Mouse (Mus musculus): ENCODE results near the gene Suds3. TPM values are rescaled to one million over a fixed set of nuclear protein-coding genes. Genes with fewer than 3 reads are reported as not detected.

Gene Suds3
- polyA plus RNA-seq, 1 experiment from 2014 or later, result 90.5 TPM

DNA sequence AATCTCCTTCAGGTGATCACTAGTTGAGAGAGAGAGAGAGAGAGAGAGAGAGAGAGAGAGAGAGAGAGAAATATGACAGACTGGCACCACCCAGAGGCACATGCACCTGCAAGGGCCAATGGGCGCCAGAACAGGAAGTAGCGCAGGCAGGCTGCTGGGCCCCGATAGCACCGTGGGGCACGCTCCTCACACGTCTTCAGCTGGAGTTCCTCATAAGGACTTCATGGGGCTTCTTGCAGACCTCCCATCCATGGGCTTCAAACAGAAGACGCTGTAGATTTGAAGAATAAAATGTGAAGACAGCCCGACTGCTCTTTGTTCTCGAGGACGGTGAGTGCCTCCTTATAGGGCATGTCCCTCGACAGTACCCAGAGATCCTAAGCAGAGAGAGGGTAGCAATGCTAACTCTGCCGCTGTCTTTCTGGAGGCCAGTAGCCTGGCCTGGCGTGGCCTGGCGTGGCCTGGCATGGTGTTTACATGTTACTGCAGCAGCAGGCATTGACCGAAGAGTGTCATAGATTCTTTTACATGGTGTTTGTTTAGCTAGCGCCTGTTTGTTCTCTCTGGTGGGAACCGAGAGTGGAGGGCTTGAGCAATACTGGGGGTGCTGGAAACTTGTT is 17.6 kb upstream of the Suds3 start:
- Histone ChIP-seq H3K4me2 (no peak overlapping the region), H3K27ac (no peak overlapping the region), H3K4me3 (no peak overlapping the region), H3K36me3 (no peaks in the 10 kb centered on the region), H3K27me3 (no peaks in the 10 kb centered on the region), H3K9me3 (no peaks in the 10 kb centered on the region), H3K4me1 (replicated peaks) (peaks cover 19% of the 10 kb centered on the region), H3K9ac (no peak overlapping the region)
- ATAC-seq (ENCODE audit: low FRiP score), result no peak
- 87% methylated on average over 17 of the region's 17 CpGs for WGBS

DNA sequence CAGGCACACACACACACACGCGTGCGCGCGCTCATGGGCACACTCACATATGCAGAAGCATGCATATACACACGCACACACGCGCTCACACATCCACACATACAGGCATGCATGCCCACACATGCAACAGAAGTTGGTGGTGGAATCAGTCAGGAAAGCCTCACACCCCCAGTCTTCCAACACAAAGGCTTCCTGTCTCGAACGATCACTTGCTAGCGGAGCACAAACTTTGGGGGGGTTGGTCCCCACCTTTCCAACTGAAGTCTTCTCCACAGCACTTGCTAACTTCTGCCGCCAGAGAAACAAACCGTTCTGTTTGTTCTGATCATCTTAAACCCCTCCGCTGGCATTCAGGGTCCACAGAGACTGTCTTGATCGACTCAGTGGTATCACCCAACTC is 14.8 kb upstream of the Suds3 start:
- 95% methylated on average over 15 of the region's 15 CpGs for WGBS
- no peaks in the 10 kb centered on the region for H3K27me3 ChIP-seq
- no peak for ATAC-seq (ENCODE audit: low FRiP score)
- no peaks in the 10 kb centered on the region for H3K9me3 ChIP-seq
- no peak overlapping the region for H3K9ac ChIP-seq
- no peak overlapping the region for H3K27ac ChIP-seq
- no peaks in the 10 kb centered on the region for H3K36me3 ChIP-seq
- no peak overlapping the region for H3K4me3 ChIP-seq
- peaks cover 8% of the 10 kb centered on the region for H3K4me1 ChIP-seq (replicated peaks)
- no peak overlapping the region for H3K4me2 ChIP-seq

DNA sequence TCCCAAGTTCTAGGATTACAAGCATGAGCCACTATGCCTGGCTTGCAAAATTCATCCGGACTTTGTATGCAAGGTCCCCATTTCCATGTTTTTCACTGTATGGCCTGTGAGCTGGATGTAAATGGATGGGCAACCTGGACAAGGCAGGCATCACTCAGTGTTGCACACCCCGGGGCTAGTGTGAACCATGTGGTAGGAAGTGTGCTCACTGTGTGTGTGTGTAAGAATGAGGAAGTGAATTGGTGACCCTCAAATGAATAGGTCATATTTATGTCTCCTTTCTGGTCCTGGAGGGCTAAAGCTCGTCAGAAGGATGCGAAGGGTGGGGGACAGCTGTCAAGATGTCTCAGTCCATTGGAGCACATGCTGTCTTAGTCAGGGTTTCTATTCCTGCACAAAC is 11.1 kb upstream of the Suds3 start:
- no peak overlapping the region for H3K4me2 ChIP-seq
- H3K9me3 ChIP-seq, result no peaks in the 10 kb centered on the region
- ATAC-seq (ENCODE audit: low FRiP score), result no peak
- H3K36me3 ChIP-seq, result no peaks in the 10 kb centered on the region; the same call in 1 of the 2 replicates
- 93% methylated on average over 4 of the region's 4 CpGs for WGBS
- H3K9ac ChIP-seq, result no peak overlapping the region
- H3K27ac ChIP-seq, result no peak overlapping the region
- peaks cover 3% of the 10 kb centered on the region; the same call in 1 of the 2 replicates for H3K27me3 ChIP-seq
- 0 out of 2 replicates have a peak, but pooled peaks cover 4% of the 10 kb centered on the region for H3K4me1 ChIP-seq (replicated peaks)
- no peak overlapping the region for H3K4me3 ChIP-seq

GRCm38 (mm10) chr5:117125482-117126346 is 9.8 kb upstream of the Suds3 start:
- no peak for ATAC-seq (ENCODE audit: low FRiP score)
- peaks cover 16% of the 10 kb centered on the region for H3K4me1 ChIP-seq (replicated peaks)
- no peak overlapping the region for H3K4me2 ChIP-seq
- WGBS, result 82% methylated on average over 16 of the region's 16 CpGs
- H3K27me3 ChIP-seq, result peaks cover 14% of the 10 kb centered on the region
- H3K27ac ChIP-seq, result no peak overlapping the region
- H3K4me3 ChIP-seq, result no peak overlapping the region
- no peak overlapping the region for H3K9ac ChIP-seq
- H3K9me3 ChIP-seq, result no peaks in the 10 kb centered on the region
- no peaks in the 10 kb centered on the region; the same call in 1 of the 2 replicates for H3K36me3 ChIP-seq

GRCm38 (mm10) chr5:117123840-117124239 is 7.9 kb upstream of the Suds3 start:
- H3K9me3 ChIP-seq, result no peaks in the 10 kb centered on the region
- H3K27me3 ChIP-seq, result peaks cover 16% of the 10 kb centered on the region
- H3K4me1 ChIP-seq (replicated peaks), result peaks cover 25% of the 10 kb centered on the region
- H3K4me3 ChIP-seq, result no peak overlapping the region
- no peak for ATAC-seq (ENCODE audit: low FRiP score)
- no peak overlapping the region for H3K27ac ChIP-seq
- WGBS, result 93% methylated on average over 4 of the region's 4 CpGs
- H3K4me2 ChIP-seq, result no peak overlapping the region
- no peak overlapping the region for H3K9ac ChIP-seq
- H3K36me3 ChIP-seq, result no peaks in the 10 kb centered on the region; the same call in 1 of the 2 replicates

DNA sequence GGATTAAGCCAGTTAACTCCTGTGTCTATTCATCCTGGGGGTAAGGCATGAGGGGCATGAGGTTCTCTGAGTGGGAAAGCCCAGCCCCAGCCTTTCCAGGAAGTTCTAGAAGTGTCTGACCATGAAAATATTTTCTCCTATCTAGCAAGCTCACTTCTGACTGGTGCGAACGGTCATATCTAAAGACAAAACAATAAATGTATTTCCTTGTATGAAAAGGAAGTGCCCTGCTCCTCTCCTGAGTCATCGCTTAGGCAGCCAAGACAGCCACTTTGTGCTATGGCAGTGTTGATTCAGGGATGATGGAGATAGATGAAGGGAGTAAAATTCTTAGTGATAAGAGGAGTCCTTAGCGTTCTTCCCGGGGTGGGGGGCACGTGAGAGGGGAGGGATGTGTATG is 7.2 kb upstream of the Suds3 start:
- no peak overlapping the region for H3K4me3 ChIP-seq
- H3K9me3 ChIP-seq, result no peaks in the 10 kb centered on the region
- no peak for ATAC-seq (ENCODE audit: low FRiP score)
- no peak overlapping the region for H3K27ac ChIP-seq
- H3K27me3 ChIP-seq, result peaks cover 16% of the 10 kb centered on the region
- 90% methylated on average over 6 of the region's 6 CpGs for WGBS
- no peak overlapping the region for H3K9ac ChIP-seq
- no peaks in the 10 kb centered on the region; the same call in 1 of the 2 replicates for H3K36me3 ChIP-seq
- peaks cover 28% of the 10 kb centered on the region for H3K4me1 ChIP-seq (replicated peaks)
- no peak overlapping the region for H3K4me2 ChIP-seq

DNA sequence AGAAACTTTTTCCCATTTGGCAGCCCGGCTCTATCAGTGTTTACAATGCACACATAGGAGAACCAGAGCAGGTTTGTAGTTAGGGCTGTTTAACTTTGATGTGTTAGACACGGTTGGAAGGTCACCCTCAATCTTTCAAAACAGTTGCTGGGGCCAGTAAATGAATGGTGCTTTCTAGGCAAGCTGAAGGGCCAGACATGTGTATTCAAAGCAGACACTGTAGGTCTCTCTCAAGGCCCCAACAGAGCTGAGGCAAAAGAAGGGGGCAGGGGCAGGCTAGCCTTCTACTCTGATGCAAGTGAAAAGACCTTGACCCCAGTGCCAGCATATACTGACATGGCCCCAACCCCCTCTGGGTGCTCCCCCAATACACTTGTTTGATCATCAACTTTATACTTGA is 5.7 kb upstream of the Suds3 start:
- Histone ChIP-seq H3K4me2 (peak overlapping the region; percentile 96), H3K4me3 (no peak overlapping the region; the same call in 1 of the 2 replicates), H3K27ac (no peak overlapping the region), H3K9me3 (no peaks in the 10 kb centered on the region), H3K9ac (no peak overlapping the region), H3K4me1 (replicated peaks) (peaks cover 28% of the 10 kb centered on the region), H3K36me3 (no peaks in the 10 kb centered on the region; the same call in 1 of the 2 replicates), H3K27me3 (peaks cover 16% of the 10 kb centered on the region)
- no peak for ATAC-seq (ENCODE audit: low FRiP score)
- WGBS, result 8% methylated on average over 2 of the region's 2 CpGs

- Histone ChIP-seq H3K4me3 (peak overlapping the region; percentile 76), H3K36me3 (no peaks in the 10 kb centered on the region; the same call in 1 of the 2 replicates), H3K4me1 (replicated peaks) (peaks cover 28% of the 10 kb centered on the region), H3K9ac (peak overlapping the region; percentile 81), H3K4me2 (peak overlapping the region; percentile 96), H3K27ac (no peak overlapping the region), H3K9me3 (no peaks in the 10 kb centered on the region), H3K27me3 (peaks cover 16% of the 10 kb centered on the region)
- under 1% methylated on average over 40 of the region's 40 CpGs for WGBS
- no peak for ATAC-seq (ENCODE audit: low FRiP score)
These were observed 4.9 kb upstream of the Suds3 start for GRCm38 (mm10) chr5:117120489-117121466.

- Histone ChIP-seq H3K27me3 (peaks cover 16% of the 10 kb centered on the region), H3K9me3 (no peaks in the 10 kb centered on the region), H3K4me3 (peak within 1 kb of the TSS; percentile 76), H3K4me1 (replicated peaks) (peaks cover 30% of the 10 kb centered on the region), H3K27ac (peak within 1 kb of the TSS; percentile 58; the same call in 1 of the 2 replicates), H3K36me3 (no peaks in the 10 kb centered on the region; the same call in 1 of the 2 replicates), H3K9ac (peak within 1 kb of the TSS; percentile 81), H3K4me2 (peak within 1 kb of the TSS; percentile 96)
- under 1% methylated on average over 68 of the region's 74 CpGs for WGBS
- ATAC-seq (ENCODE audit: low FRiP score), result peak; percentile 84
These were observed 4.0 kb upstream of the Suds3 start, which contains the start of gene Taok3 for GRCm38 (mm10) chr5:117119777-117120488. Taok3 (plus strand) TSS chr5:117120129.

- ATAC-seq (ENCODE audit: low FRiP score), result no peak
- 53% methylated on average over 8 of the region's 8 CpGs for WGBS
These were observed 2.9 kb upstream of the Suds3 start for GRCm38 (mm10) chr5:117118850-117119249.

DNA sequence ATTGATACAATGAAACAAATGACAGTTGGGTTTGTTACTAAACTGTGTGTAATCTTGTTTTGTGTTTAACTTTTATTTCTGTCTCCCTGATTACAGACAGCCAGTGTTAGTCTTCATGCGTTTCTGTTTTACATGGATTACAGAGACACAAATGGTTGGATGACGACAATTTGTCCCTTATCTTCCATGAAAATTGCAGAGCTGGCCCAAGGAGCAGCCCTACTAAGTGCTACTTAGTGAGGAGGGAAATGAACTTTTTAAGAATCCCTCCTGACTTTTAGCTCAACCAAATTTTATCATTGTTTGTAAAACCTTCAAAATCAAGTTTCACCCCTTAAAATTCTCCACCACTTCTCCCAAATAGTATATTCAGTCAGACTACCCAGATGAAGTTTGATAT is 2.3 kb upstream of the Suds3 start:
- no peak overlapping the region for H3K4me2 ChIP-seq
- H3K27ac ChIP-seq, result no peak overlapping the region
- H3K9ac ChIP-seq, result no peak overlapping the region
- peaks cover 43% of the 10 kb centered on the region for H3K4me1 ChIP-seq (replicated peaks)
- H3K27me3 ChIP-seq, result peaks cover 16% of the 10 kb centered on the region
- no peaks in the 10 kb centered on the region for H3K9me3 ChIP-seq
- no peak overlapping the region for H3K4me3 ChIP-seq
- ATAC-seq (ENCODE audit: low FRiP score), result no peak
- H3K36me3 ChIP-seq, result peaks cover 4% of the 10 kb centered on the region; the same call in 1 of the 2 replicates
- whole genome bisulfite sequencing, result 89% methylated on average over 2 of the region's 2 CpGs

More at GRCm38 (mm10) chr5:117118850-117119249, 2.9 kb upstream of the Suds3 start:
- Histone ChIP-seq H3K27me3 (peaks cover 16% of the 10 kb centered on the region), H3K27ac (no peak overlapping the region), H3K4me3 (no peak overlapping the region), H3K9me3 (no peaks in the 10 kb centered on the region), H3K4me1 (replicated peaks) (peaks cover 41% of the 10 kb centered on the region), H3K36me3 (no peaks in the 10 kb centered on the region), H3K9ac (no peak overlapping the region), H3K4me2 (peak overlapping the region; percentile 74)

All from hindbrain, embryonic 13.5 days (tissue).